Mouse (Mus musculus) monocyte, adult 59 days (primary cell): ENCODE results near the gene Ubqln4. TPM values are rescaled to one million over a fixed set of nuclear protein-coding genes. Genes with fewer than 3 reads are reported as not detected.

Experiments
- total RNA-seq, 2 experiments: library from RNA; stranded (reverse); gene quantifications; one replicate each; pipeline ENCODE4 v1.2.4; 2023

The Ubqln4 gene
- total RNA-seq, result 10 to 100 TPM; 28.1 to 31.2 TPM

DNA sequence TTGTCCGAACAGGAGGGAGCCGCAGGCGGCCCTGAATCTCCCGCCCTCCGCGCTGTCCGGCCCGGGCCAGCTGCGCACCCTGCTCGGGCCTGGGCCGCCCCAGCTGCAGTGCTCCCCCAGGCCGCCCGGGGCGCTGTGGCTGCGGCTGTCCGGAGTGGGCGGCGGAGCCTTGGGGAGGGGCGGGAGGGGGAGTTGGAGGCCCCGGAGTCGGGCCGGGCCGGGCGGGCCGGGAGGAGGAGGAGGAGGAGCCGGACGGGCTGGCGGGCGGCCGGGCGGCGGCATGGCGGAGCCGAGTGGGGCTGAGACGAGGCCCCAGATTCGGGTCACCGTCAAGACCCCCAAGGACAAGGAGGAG lies at the start of gene Ubqln4:
Gene Ubqln4, plus strand, starts transcription at position 234 of the 355 bp plus-strand sequence.

DNA sequence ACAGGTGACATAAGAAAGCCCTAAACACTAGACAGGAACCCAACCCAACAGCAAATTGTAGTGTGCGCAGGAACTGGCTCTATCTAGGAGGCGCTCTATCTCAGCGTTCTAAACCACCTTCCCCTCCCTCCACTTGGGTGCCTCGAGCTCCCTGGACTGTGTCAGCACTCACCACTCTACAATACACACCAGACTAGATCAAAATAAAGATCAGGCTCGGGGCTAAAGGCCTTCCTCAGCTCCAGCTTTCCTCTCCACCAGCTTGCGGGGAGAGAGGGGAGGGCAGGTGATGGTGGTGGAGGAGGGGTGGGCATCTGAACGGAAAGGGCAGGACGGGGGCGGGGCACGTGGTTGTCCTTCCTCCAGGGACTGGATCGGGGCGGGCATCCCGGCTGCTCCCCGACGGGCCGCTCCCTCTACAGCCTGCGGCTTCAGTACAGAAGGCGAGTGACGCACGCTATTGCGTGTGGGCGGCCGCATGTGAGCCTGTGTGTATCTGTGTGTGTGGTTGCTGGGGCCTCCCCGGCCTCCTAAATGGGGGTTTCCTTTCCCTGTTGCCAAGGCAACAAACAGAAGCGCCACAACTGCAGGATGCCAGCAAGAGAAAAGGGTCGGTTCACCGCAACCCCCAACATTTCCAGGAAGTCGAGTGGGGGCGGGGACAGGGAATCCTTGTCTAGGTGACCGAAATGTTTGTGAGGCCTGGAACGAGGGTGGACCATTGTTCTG lies 43.7 kb upstream of the Ubqln4 start, which contains the start of gene Lmna:
Gene Lmna, minus strand, starts transcription at position 265 of the 729 bp plus-strand sequence.

DNA sequence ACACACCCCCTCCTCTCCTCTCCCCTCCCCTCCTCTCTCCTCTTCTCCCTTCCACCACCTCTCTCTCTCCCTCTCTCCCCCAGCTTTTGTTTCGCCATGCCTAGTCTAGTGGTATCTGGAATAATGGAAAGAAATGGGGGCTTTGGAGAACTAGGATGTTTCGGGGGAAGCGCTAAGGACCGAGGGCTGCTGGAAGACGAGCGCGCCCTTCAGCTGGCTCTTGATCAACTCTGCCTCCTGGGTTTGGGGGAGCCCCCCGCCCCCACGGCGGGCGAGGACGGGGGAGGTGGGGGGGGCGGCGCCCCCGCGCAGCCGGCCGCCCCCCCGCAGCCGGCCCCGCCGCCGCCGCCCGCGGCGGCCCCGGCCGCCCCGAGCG lies 21.3 kb upstream of the Ubqln4 start, which contains the start of gene Mex3a:
Gene Mex3a, plus strand, starts transcription at position 97 of the 376 bp plus-strand sequence.

DNA sequence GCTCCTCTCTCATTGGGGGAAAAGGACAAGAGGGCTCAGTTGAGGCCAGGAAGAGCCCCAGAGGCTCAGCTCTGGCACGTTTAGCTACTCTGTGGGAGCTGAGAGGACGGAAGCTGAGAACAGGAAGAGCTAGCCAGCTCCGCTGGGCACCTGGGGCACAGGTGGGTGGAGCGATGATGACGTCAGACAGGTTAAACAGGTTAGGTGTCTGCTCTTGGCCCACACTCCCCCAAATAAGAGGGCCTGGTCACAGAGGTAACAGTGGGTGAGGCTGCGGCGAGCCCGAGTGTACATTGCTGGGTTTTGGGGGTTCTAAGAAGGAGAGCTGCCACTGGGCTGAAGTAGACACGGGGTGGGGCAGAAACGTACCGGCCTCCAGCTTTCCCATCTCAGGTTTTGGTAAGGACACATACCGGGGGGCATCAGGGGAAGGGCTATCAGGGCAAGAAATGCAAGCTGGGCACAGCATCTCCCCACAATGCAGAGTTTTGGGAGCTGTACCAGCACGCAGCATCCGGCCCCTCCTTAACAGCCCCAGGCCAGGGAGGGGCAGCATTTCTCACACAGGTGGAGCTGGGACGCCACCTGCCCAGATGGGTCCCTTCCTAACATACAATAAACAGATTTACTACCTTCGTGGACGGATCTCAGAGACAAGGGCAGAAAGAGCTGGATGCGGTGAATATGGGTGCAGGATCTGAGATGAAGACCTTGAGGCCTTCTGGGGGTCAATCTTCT lies 5.2 kb upstream of the Ubqln4 start, which contains the start of gene Rab25:
Gene Rab25, minus strand, starts transcription at position 121 of the 738 bp plus-strand sequence.

DNA sequence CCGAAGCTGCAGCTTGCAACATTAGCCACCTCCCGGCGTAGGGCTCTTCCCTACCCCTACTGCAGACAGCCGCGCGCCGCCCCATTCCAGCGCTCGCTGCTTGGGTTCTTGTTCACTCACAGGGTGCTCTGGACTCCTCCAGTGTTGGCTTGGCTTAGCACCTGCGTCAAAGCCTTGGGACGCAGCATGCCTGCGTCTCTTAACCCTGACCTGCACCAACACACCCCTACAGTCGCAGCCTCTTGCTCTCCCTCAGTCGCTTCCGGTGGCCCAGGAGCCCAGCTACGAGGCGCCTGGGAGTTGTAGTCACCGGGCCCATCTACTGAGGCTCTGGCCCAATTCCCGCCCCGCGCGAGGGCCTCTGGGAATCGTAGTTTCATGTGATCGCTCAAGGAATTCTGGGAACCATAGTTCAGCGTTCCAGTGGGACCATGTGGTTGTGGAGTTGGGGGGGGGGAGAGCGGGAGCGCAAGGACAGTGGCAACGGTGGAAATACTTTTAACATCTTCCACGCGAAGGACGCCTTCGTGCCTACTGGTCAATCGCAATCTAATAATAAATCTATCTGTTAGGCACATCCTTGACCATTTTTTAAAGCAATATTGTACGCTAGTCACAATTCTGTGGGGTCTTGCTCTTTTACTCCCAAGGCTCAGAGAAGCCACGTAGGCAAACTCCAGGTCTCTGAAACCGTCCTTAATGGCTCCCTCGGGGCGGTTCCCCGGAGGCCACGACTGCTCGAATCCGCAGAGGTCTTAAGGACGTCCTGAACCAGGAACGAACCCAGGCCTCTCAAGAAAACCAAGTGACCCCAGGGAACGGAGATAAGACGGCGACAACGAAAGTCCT lies 658 bp upstream of the Ubqln4 start, which contains the start of gene Lamtor2:
Gene Lamtor2, minus strand, starts transcription at position 399 of the 849 bp plus-strand sequence.

DNA sequence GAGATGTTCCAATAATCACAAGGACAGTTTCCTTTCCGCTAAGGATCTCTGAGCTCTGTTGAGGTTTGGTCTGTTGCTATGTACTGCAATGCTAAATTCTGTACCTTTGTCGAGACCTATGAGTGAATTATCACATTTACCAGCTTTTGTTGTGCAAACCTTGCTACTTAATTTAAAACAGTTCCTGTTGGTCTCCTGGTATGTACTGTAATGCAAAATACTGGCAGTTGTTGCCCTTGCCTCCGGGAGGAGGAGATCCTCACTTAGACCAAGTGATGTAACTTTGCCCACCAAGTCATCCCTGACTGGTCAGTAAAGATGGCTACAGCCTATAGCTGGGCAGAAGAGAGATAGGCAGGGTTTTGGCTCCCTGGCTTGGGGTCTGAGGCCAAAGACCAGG lies 22.0 kb downstream of the Ubqln4 start, which contains the start of gene Ssr2:
Gene Ssr2, plus strand, starts transcription at position 337 of the 400 bp plus-strand sequence.

DNA sequence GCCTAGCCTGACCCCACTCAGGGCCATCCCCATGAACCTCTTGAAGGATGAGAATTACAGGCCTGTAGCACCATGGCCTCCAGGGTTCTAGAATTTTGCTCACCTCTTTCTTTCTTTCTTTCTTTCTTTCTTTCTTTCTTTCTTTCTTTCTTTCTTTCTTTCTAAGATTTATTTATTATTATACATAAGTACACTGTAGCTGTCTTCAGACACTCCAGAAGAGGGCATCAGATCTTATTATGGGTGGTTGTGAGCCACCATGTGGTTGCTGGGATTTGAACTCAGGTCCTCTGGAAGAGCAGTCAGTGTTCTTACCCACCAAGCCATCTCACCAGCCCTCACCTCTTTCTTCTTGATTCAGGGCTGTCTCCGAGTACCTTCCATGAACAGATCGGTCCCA lies 52.1 kb downstream of the Ubqln4 start, which contains the start of gene Arhgef2:
Gene Arhgef2, plus strand, starts transcription at position 301 of the 400 bp plus-strand sequence.

Other genes starting within 250 kb of the Ubqln4 start
- 100 to 1,000 TPM; 149 to 189 TPM for gene Glmp, start 228.7 kb upstream of the Ubqln4 start, total RNA-seq
- gene Tmem79, start 217.6 kb upstream of the Ubqln4 start, total RNA-seq, result 1 to 10 TPM; 1.6 to 1.8 TPM
- gene Smg5, start 217.5 kb upstream of the Ubqln4 start, total RNA-seq, result 10 to 100 TPM; 50.9 to 65.4 TPM
- 1 to 10 TPM in 1 of 2 experiments, under 1 TPM in 1; 0.52 to 1.2 TPM for gene Paqr6, start 189.2 kb upstream of the Ubqln4 start, total RNA-seq
- gene Bglap3, start 181.0 kb upstream of the Ubqln4 start, total RNA-seq, result not detected
- not detected for gene Bglap2, start 175.1 kb upstream of the Ubqln4 start, total RNA-seq
- not detected for gene Bglap, start 169.3 kb upstream of the Ubqln4 start, total RNA-seq
- gene Pmf1, start 143.4 kb upstream of the Ubqln4 start, total RNA-seq, result 10 to 100 TPM; 16.0 to 24.7 TPM
- 10 to 100 TPM; 19.8 to 20.4 TPM for gene Slc25a44, start 128.6 kb upstream of the Ubqln4 start, total RNA-seq
- gene Sema4a, start 92.6 kb upstream of the Ubqln4 start, total RNA-seq, result 100 to 1,000 TPM; 178 to 194 TPM
- gene Lmna, start 43.8 kb upstream of the Ubqln4 start, total RNA-seq, result 10 to 100 TPM; 34.2 to 38.3 TPM
- under 1 TPM; 0.15 to 0.29 TPM for gene Mex3a, start 21.4 kb upstream of the Ubqln4 start, total RNA-seq
- gene Rab25, start 5.5 kb upstream of the Ubqln4 start, total RNA-seq, result not detected
- 10 to 100 TPM; 87.8 to 98.3 TPM for gene Lamtor2, start 684 bp upstream of the Ubqln4 start, total RNA-seq
- 100 to 1,000 TPM in 1 of 2 experiments, 10 to 100 TPM in 1; 97.9 to 109 TPM for gene Ssr2, start 22.1 kb downstream of the Ubqln4 start, total RNA-seq
- 100 to 1,000 TPM; 325 to 357 TPM for gene Arhgef2, start 52.2 kb downstream of the Ubqln4 start, total RNA-seq
- gene Rxfp4, start 99.4 kb downstream of the Ubqln4 start, total RNA-seq, result under 1 TPM in 1 of 2 experiments, not detected in 1; 0.52 TPM
- 10 to 100 TPM; 76.0 to 77.3 TPM for gene Khdc4, start 132.0 kb downstream of the Ubqln4 start, total RNA-seq
- gene Rit1, start 163.1 kb downstream of the Ubqln4 start, total RNA-seq, result 10 to 100 TPM; 51.6 to 56.0 TPM
- 1 to 10 TPM; 2.7 to 2.9 TPM for gene Syt11, start 221.4 kb downstream of the Ubqln4 start, total RNA-seq